Mouse (Mus musculus): Measurements from ENCODE around the gene Prickle3. TPM values are rescaled to one million over a fixed set of nuclear protein-coding genes. Genes with fewer than 3 reads are reported as not detected.
"Not testable (repeated sequence)": the region's sequence is repeated elsewhere in the genome, so short reads cannot be mapped to it uniquely, and the experiment has no call there.

The Prickle3 gene
- total RNA-seq, 1 experiment from 2014 or later = 8.0 TPM

GRCm38 (mm10) chrX:7665739-7666502 lies 8.9 kb downstream of the Prickle3 start:
- ATAC-seq (replicated peaks; ENCODE audit: insufficient number of reproducible peaks, low FRiP score, low TSS enrichment, poor library complexity, severe bottlenecking) = no peak

GRCm38 (mm10) chrX:7670390-7670881 lies 13.4 kb downstream of the Prickle3 start:
- peak; percentile 48 for ATAC-seq (replicated peaks; ENCODE audit: insufficient number of reproducible peaks, low FRiP score, low TSS enrichment, poor library complexity, severe bottlenecking)

GRCm38 (mm10) chrX:7670921-7671623 lies 14.0 kb downstream of the Prickle3 start, which contains the start of gene Plp2:
Gene Plp2 (minus strand): TSS chrX:7671390.
- ATAC-seq (replicated peaks; ENCODE audit: insufficient number of reproducible peaks, low FRiP score, low TSS enrichment, poor library complexity, severe bottlenecking) = 0 out of 2 replicates have a peak, but pooled peaks have one; percentile 16

- ATAC-seq (replicated peaks; ENCODE audit: insufficient number of reproducible peaks, low FRiP score, low TSS enrichment, poor library complexity, severe bottlenecking) = no peak
Observed at GRCm38 (mm10) chrX:7672739-7673138, 15.7 kb downstream of the Prickle3 start.

GRCm38 (mm10) chrX:7673578-7674281 lies 16.7 kb downstream of the Prickle3 start:
- peak; percentile 42 for ATAC-seq (replicated peaks; ENCODE audit: insufficient number of reproducible peaks, low FRiP score, low TSS enrichment, poor library complexity, severe bottlenecking)

GRCm38 (mm10) chrX:7674284-7675000 lies 17.4 kb downstream of the Prickle3 start:
- no peak for ATAC-seq (replicated peaks; ENCODE audit: insufficient number of reproducible peaks, low FRiP score, low TSS enrichment, poor library complexity, severe bottlenecking)

- ATAC-seq (replicated peaks; ENCODE audit: insufficient number of reproducible peaks, low FRiP score, low TSS enrichment, poor library complexity, severe bottlenecking) = no peak
Observed at GRCm38 (mm10) chrX:7675001-7675380, 17.9 kb downstream of the Prickle3 start.

GRCm38 (mm10) chrX:7678986-7679385 lies 21.9 kb downstream of the Prickle3 start:
- no peak for ATAC-seq (replicated peaks; ENCODE audit: insufficient number of reproducible peaks, low FRiP score, low TSS enrichment, poor library complexity, severe bottlenecking)

GRCm38 (mm10) chrX:7679405-7680056 lies 22.5 kb downstream of the Prickle3 start:
- ATAC-seq (replicated peaks; ENCODE audit: insufficient number of reproducible peaks, low FRiP score, low TSS enrichment, poor library complexity, severe bottlenecking) = peak; percentile 95

GRCm38 (mm10) chrX:7680057-7680412 lies 23.0 kb downstream of the Prickle3 start:
- ATAC-seq (replicated peaks; ENCODE audit: insufficient number of reproducible peaks, low FRiP score, low TSS enrichment, poor library complexity, severe bottlenecking) = no peak

- ATAC-seq (replicated peaks; ENCODE audit: insufficient number of reproducible peaks, low FRiP score, low TSS enrichment, poor library complexity, severe bottlenecking) = no peak
Observed at GRCm38 (mm10) chrX:7680864-7681263, 23.8 kb downstream of the Prickle3 start, which contains the start of gene Magix. Gene Magix (minus strand): TSS chrX:7681251.

- no peak for ATAC-seq (replicated peaks; ENCODE audit: insufficient number of reproducible peaks, low FRiP score, low TSS enrichment, poor library complexity, severe bottlenecking)
Observed at GRCm38 (mm10) chrX:7688321-7688720, 31.3 kb downstream of the Prickle3 start.

- ATAC-seq (replicated peaks; ENCODE audit: insufficient number of reproducible peaks, low FRiP score, low TSS enrichment, poor library complexity, severe bottlenecking) = no peak
Observed at GRCm38 (mm10) chrX:7690486-7690885, 33.4 kb downstream of the Prickle3 start.

- ATAC-seq (replicated peaks; ENCODE audit: insufficient number of reproducible peaks, low FRiP score, low TSS enrichment, poor library complexity, severe bottlenecking) = peak; percentile 62
Observed at GRCm38 (mm10) chrX:7692862-7693261, 35.8 kb downstream of the Prickle3 start.

GRCm38 (mm10) chrX:7696520-7696919 lies 39.5 kb downstream of the Prickle3 start:
- no peak for ATAC-seq (replicated peaks; ENCODE audit: insufficient number of reproducible peaks, low FRiP score, low TSS enrichment, poor library complexity, severe bottlenecking)

- peak; percentile 99 for ATAC-seq (replicated peaks; ENCODE audit: insufficient number of reproducible peaks, low FRiP score, low TSS enrichment, poor library complexity, severe bottlenecking)
Observed at GRCm38 (mm10) chrX:7696954-7697381, 39.9 kb downstream of the Prickle3 start, which contains the start of gene Gpkow. Gene Gpkow (plus strand): TSS chrX:7697131.

GRCm38 (mm10) chrX:7713764-7714134 lies 56.7 kb downstream of the Prickle3 start:
- not testable (repeated sequence) for ATAC-seq (replicated peaks; ENCODE audit: insufficient number of reproducible peaks, low FRiP score, low TSS enrichment, poor library complexity, severe bottlenecking)
